Mouse (Mus musculus) MN1 (cell line): ENCODE data around the gene Nkx2-5.

Experiments
- DNase-seq: peaks from one replicate; pipeline ENCODE4 v3.0.0-alpha.2; 2016; ENCODE audit warnings: low spot score

Gene Nkx2-5

GRCm38 (mm10) chr17:26844909-26845148, at the start of gene Nkx2-5:
Nkx2-5 (minus strand) TSS chr17:26845009.
- no peak for DNase-seq

- DNase-seq, result peak; percentile 50
Observed at GRCm38 (mm10) chr17:26894342-26894741, 49.5 kb upstream of the Nkx2-5 start.

- no peak for DNase-seq
Observed at GRCm38 (mm10) chr17:26893492-26893891, 48.7 kb upstream of the Nkx2-5 start.

- DNase-seq, result peak; percentile 32
Observed at GRCm38 (mm10) chr17:26892635-26893375, 48.0 kb upstream of the Nkx2-5 start.

GRCm38 (mm10) chr17:26887926-26888325, 43.1 kb upstream of the Nkx2-5 start:
- DNase-seq, result peak; percentile 68

DNA sequence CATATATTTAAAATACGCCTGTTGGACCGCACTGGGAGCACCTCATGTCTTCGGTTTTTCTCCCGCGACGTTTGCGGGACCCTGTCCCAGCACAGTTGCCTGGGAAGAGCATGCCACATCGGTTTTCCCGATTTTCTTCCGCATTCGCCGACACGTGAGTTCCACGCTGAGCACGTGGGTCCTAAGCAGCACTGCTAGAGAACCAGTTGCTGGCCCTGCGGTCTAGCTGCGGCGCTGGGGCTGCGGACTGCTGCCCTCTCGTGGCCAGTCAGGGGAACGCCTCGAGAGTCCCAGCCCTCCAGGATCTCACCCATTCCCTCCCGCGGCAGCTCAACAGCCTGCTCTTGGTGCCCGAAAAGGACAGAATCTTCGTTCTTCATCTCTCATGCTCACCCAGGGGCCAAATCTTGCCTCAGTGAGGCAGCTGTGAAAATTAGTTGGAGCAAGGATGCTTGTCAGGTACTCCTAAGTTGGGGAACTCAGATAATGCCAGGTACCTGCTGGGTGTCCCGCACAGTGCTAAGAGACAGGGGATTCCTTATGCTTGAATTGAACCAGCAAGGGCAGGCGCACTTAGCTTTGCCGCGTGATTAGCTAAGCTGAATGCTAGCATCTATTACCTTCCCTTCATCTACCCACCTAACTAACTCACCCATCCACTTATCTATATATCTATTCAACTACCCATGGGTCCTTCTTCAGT, 41.4 kb upstream of the Nkx2-5 start:
- peak; percentile 93 for DNase-seq

DNA sequence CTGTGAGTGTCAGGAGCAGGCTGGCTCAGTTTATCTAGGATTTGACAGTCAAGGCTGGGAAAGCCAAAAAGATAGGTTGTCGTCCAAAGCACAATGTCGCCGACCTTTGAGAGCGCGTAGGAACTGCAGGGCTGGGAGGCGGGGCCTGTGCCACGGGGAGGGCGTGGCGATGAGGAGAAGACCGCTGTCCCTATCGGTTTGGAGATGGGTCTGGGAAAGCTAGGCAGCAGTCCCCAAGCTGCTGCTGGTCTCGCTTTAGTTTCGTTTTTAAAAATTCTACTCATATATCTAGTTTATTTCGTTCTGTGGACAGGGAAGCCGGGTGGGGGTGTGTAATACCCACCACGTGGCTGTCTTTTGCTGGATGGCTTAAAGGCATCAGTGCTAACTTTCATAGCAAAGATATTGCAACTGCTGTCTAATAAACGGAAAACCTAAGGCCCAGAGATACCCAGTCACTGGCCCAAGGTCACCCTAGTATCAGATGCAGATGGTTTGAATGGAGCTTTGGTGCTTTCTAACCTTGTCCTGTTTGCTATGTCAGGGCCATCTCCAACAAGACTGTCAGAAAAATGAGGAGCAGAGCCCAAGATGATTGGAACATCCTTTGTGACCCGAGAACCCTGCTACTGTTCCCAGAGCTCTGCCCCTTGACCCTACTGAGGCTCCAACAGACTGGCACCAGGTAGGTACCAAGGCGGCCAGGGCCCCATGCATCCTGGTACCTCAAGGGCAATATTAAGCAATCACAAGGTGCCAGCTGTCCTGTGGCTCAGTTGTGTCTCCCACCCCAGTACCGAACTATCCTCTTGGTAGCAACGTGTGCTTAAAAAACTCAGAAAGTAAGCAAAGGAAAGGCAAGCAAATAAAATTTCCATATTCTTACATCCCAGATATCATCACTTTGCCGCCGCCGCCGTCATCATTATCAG, 40.5 kb upstream of the Nkx2-5 start:
- peak; percentile 89 for DNase-seq

DNA sequence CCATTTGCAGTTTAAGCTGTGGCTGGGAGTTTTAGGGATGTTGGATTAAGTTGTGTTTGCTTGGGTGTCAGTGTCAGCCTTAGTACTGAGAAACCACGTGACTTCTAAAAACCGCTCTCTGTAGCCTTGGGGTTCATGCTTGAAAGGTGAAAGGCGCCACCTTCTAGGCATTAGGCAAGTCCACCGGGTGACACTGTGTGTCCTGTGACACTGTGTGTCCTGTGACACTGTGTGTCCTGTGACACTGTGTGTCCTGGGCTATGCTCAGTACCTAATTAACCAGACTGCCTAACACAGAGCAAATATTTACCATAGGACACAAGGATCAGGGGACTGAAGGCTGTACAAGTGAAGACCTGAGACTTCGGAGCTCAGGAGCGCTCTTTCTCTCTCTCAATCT, 38.8 kb upstream of the Nkx2-5 start:
- no peak for DNase-seq

DNA sequence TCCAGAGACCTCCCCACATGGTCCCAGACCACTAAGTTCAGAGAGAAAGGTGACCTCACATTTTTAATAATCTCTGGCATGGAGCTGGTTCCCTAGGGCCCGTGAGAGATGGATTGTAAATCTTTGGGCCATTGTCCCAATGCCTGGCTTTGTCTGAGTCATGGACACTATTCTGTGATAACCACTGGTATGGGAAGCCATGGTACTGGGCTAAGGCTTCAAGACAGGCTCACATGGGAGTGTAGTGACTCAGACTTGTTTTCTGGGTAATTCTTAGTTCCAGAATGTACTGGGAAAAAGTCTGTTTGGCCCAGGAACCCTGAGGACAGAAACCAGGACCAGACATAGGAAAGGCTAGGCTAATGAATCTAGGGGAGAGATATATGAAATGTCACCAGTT, 37.9 kb upstream of the Nkx2-5 start:
- DNase-seq, result no peak

GRCm38 (mm10) chr17:26879235-26879634, 34.4 kb upstream of the Nkx2-5 start:
- DNase-seq, result no peak

DNA sequence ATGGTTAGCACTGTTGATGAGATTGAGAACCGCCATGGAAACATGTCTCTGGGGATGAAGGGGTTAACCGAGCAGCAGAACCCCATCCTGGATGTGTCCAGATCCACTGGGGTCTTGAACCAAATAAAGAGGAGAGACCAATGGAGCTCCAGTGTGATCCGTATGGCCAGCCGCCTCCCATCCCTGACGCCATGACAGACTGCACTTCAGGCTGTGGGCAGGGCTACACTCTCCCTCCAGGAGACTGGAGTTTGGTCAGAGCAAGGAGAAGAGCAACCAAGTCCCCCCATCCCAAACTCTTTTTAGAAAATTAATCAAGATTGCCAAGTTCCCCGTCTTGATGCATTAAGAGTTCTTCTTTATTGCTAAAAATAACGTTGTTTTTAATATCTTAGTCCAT, 33.1 kb upstream of the Nkx2-5 start:
- DNase-seq, result no peak

DNA sequence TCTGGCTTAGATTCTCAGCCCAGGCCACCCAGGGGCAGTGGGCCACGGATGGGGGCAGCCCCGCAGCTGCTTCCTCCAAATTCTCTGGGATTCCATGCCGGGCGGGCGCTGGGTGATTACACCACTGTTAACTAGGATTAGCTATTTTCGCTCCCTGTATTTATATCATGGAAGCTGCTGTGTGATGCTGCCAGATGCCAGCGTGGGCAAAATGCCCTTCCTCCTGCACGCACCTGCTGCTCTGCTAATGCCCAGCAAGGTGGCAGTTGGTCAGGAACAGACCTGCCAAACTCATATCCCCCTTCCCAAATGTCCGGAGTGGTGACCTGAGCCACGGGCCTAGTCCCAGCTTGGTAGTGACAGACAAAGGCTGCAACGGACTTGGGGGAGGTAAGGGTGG, 29.7 kb upstream of the Nkx2-5 start:
- no peak for DNase-seq

DNA sequence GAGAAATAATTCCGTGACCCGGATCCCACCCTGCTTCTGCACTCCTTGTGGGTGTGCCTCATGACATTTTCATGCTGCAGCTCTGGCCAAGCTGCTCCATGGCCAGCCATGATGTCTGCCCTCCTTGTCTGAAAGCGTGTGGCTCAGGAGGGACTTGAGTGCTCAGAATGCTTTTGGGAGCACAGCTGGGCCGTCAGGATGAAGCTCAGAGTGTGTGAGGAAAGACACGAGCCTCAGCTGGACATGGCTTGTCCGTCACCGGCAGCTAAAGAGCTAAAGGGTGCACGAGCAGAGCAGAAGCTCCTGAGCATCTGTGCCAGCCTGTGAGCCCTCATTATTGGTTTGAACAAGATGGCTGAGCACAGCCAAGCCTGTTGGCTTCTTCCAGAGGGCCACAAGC, 28.7 kb upstream of the Nkx2-5 start:
- no peak for DNase-seq

- no peak for DNase-seq
Observed at GRCm38 (mm10) chr17:26872870-26873269, 28.1 kb upstream of the Nkx2-5 start.

DNA sequence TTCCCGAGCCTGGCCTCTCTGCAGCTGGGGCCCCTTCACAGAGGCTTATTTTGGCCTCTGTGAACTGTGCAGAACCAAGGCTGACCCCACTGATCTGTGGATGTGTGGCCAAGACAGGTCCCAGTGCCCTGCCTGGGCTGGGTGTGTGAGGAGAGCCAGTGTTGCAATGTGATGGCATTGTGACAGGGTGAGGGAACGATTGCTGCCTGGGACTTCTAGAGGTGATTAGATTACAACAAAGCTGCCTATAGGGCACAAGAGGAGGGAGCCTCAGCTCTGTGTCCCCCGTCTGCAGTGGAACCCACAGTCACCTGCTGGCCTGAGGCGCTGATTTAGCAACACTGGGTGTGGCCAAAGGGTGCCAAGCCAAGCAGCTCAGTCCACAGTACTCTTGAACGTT, 23.9 kb upstream of the Nkx2-5 start:
- no peak for DNase-seq

DNA sequence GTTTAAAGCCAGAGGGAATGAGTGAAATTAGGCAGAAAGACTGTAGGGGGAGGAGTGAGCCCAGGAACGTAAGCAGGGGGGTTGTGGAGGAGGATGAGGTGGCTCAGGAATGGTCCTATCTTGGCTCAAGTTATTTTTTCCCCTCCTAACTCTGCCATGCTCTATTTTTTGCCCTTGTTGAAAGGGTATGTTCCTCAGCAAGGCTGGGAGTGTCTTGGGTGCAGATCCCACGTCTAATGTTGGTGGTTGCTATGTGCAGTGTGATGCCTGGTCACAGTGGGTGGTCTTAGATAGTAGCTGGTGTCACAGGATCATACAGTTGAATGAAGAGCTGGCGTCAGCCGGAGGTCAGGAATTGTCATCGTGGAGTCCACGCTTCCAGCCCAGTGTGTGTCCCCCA, 20.3 kb upstream of the Nkx2-5 start:
- DNase-seq, result no peak

GRCm38 (mm10) chr17:26864343-26864742, 19.5 kb upstream of the Nkx2-5 start:
- no peak for DNase-seq

DNA sequence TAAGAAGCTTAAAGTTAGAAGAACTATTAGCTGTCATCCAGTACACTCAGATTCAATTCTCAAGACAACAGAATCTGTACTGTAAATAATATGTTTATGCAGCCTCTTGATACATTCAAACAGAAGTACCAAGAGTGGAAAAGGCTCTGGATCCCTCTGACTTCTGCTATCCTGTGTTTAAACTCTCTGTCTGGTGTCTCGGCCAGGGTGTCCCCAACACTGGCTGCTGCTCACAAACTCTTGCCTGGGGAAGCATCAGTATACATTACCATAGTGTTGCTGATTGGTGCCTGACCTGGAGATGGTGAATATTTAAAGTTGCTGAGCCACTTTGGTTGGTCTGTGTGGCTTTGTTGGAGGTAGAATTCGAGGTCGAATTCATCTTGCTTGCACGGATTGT, 17.0 kb upstream of the Nkx2-5 start:
- DNase-seq, result no peak

- DNase-seq, result peak; percentile 86
Observed at GRCm38 (mm10) chr17:26861383-26861782, 16.6 kb upstream of the Nkx2-5 start.

DNA sequence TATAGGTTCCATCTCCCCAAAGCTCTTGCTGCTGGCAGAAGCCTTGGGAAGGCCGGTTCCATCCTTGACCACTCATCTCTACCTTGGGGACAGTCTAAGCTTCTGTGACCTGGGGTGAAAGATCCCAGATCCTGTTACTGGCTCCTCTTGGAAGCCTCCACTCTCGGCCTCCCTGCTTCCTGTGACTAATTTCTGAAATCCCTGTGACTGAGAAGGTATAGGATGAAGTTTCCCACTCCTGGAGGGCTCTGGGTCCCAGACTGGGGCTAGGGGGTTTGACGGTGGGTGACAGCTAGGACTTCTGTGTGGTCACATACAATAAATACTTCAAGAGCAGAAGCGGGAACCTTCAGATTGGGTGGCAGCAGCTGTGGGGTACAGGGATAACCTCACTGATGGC, 16.1 kb upstream of the Nkx2-5 start:
- peak; percentile 25 for DNase-seq

DNA sequence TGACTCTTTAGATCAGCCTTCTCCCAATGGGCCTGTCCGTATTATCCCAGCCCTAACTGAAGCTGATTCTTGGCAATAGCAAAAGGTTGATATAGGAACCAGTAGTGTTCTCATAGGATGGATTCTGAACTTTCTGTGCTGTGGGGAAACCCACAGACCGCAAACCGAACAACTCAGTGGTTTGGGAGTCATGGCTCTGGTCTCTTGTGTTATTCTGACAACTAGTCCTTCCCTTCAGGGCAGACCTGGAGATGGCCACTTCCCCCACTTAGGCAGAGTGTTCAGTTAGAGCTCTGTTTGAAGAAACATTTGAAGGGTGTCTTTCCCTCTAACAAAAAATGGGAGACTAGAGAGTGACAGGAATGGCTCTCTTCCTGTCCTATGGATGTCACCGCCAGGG, 7.5 kb upstream of the Nkx2-5 start:
- DNase-seq, result no peak

DNA sequence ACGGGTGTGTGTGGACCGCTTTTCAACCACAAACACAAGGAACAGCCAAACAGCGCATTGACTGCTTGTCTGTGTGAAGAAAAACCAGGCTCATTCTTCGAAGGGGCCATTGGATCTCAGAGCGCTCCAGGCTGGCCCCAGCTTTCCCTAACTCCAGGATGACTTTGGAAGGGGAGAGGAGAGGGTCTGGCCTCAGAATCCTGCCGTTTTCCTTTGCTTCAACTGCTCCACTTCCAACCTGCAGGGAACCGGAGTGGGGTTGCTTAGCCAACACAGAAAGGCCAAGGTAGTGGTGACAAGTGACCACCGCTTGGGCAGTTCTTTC, 6.3 kb upstream of the Nkx2-5 start:
- no peak for DNase-seq
